Mouse (Mus musculus) thymus, adult 2 months (tissue): ENCODE data around the gene Por.

ENCODE experiments used
- CTCF ChIP-seq: fragments of 200-500 bp; IDR thresholded peaks from 2 replicates; pipeline ENCODE4 v1.5.1; 2012; ENCODE audit warnings: mild to moderate bottlenecking, control low read depth, low read length, moderate library complexity, borderline replicate concordance; ENCODE audit not compliant: control insufficient read depth, poor library complexity, insufficient read depth; ENCODE audit errors: extremely low read depth
- POLR2A ChIP-seq: fragments of 200-500 bp; IDR thresholded peaks from 2 replicates; pipeline ENCODE4 v1.6.1; 2012; ENCODE audit warnings: mild to moderate bottlenecking, low read length, control low read depth, moderate library complexity; ENCODE audit not compliant: control insufficient read depth, poor library complexity, insufficient read depth; ENCODE audit errors: extremely low read depth

GRCm38 (mm10) chr5:135709716-135710115 lies 39.9 kb downstream of the Por start:
- no peak for TF ChIP-seq CTCF
- TF ChIP-seq POLR2A: no peak
